Mouse (Mus musculus) liver, adult 2 months (tissue): ENCODE results near the gene Arpp19. TPM values are rescaled to one million over a fixed set of nuclear protein-coding genes. Genes with fewer than 3 reads are reported as not detected.

ENCODE experiments used
- DNase-seq: peaks from one replicate; pipeline ENCODE4 v3.0.0-alpha.2; 2011; ENCODE audit warnings: low read depth, low spot score; ENCODE audit errors: extremely low read depth
- H3K27ac ChIP-seq: fragments of 200-500 bp; replicated peaks from 2 replicates; pipeline ENCODE4 v1.5.1; 2012; ENCODE audit warnings: low read depth, mild to moderate bottlenecking, control low read depth, inconsistent platforms, low read length; ENCODE audit not compliant: insufficient read depth
- H3K27me3 ChIP-seq: fragments of 200-500 bp; 2 replicates; pipeline ENCODE4 v1.6.1; 2012; ENCODE audit warnings: mild to moderate bottlenecking, moderate library complexity, low read length, inconsistent platforms; ENCODE audit not compliant: control insufficient read depth, insufficient read depth
- H3K36me3 ChIP-seq: fragments of 200-500 bp; 2 replicates; pipeline ENCODE4 v1.6.1; 2012; ENCODE audit warnings: low read length, inconsistent platforms; ENCODE audit not compliant: control insufficient read depth, insufficient read depth
- H3K4me1 ChIP-seq: fragments of 200-500 bp; 2 replicates; pipeline ENCODE4 v1.6.1; 2011; ENCODE audit warnings: low read length; ENCODE audit not compliant: control insufficient read depth, insufficient read depth
- H3K4me3 ChIP-seq: fragments of 200-500 bp; 2 replicates; pipeline ENCODE4 v1.5.1; 2011; ENCODE audit warnings: low read depth, mild to moderate bottlenecking, control low read depth, low read length, moderate library complexity; ENCODE audit not compliant: insufficient read depth
- H3K79me2 ChIP-seq: fragments of 200-500 bp; 2 replicates; pipeline ENCODE4 v1.6.1; 2012; ENCODE audit warnings: inconsistent platforms, mild to moderate bottlenecking, low read length, moderate library complexity; ENCODE audit not compliant: control insufficient read depth, insufficient read depth
- H3K9ac ChIP-seq: fragments of 200-500 bp; 2 replicates; pipeline ENCODE4 v1.6.1; 2012; ENCODE audit warnings: low read depth, mild to moderate bottlenecking, control low read depth, inconsistent platforms, low read length
- CTCF ChIP-seq: fragments of 200-500 bp; IDR thresholded peaks from 2 replicates; pipeline ENCODE4 v1.5.1; 2011; ENCODE audit warnings: low read depth, low read length, control low read depth
- POLR2A ChIP-seq: fragments of 200-500 bp; IDR thresholded peaks from 2 replicates; pipeline ENCODE4 v1.6.1; 2011; ENCODE audit warnings: low read length, control low read depth; ENCODE audit not compliant: insufficient read depth; ENCODE audit errors: extremely low read depth
- WGBS: fragments of 180-500 bp; shearing (Covaris S2); methylation state at CpG from one replicate; pipeline ENCODE4 v1.1.7; 2018; 5-methylcytosine and 5-hydroxymethylcytosine counted together
- polyA plus RNA-seq: library from polyadenylated mRNA; depleted of rRNA; stranded (reverse); fragments of >200 nt; gene quantifications from 2 replicates; pipeline ENCODE4 v1.2.3, GENCODE M21; 2012
- total RNA-seq: library from RNA; depleted of rRNA; stranded (reverse); fragments of >200 nt; gene quantifications from 2 replicates; pipeline ENCODE4 v1.2.3, GENCODE M21; 2014

Arpp19 gene
- total and polyA plus RNA-seq, 2 experiments: 8.1 to 38.5 TPM

- peak overlapping the region; percentile 81 for H3K9ac ChIP-seq
- H3K36me3 ChIP-seq: no peaks in the 10 kb centered on the region
- DNase-seq: no peak
- 3% methylated on average over 29 of the region's 29 CpGs for WGBS
- H3K4me3 ChIP-seq: peak overlapping the region; percentile 78
- TF ChIP-seq POLR2A (no peak), CTCF (no peak)
- peaks cover 5% of the 10 kb centered on the region; the same call in 1 of the 2 replicates for H3K4me1 ChIP-seq
- H3K79me2 ChIP-seq: no peaks in the 10 kb centered on the region
- peaks cover 16% of the 10 kb centered on the region for H3K27me3 ChIP-seq
- H3K27ac ChIP-seq: no peak overlapping the region
Observed at GRCm38 (mm10) chr9:75071706-75072192, 34.3 kb downstream of the Arpp19 start.

GRCm38 (mm10) chr9:75072361-75072760, 34.9 kb downstream of the Arpp19 start:
- TF ChIP-seq POLR2A: no peak
- no peak for TF ChIP-seq CTCF
- no peak overlapping the region for H3K27ac ChIP-seq
- DNase-seq: no peak
- peaks cover 5% of the 10 kb centered on the region; the same call in 1 of the 2 replicates for H3K4me1 ChIP-seq
- no peaks in the 10 kb centered on the region for H3K79me2 ChIP-seq
- no peak overlapping the region for H3K4me3 ChIP-seq
- peaks cover 16% of the 10 kb centered on the region for H3K27me3 ChIP-seq
- WGBS: 72% methylated on average over 3 of the region's 3 CpGs
- no peak overlapping the region for H3K9ac ChIP-seq
- H3K36me3 ChIP-seq: no peaks in the 10 kb centered on the region

- H3K4me1 ChIP-seq: no peaks in the 10 kb centered on the region
- H3K27me3 ChIP-seq: peaks cover 2% of the 10 kb centered on the region; the same call in 1 of the 2 replicates
- no peaks in the 10 kb centered on the region for H3K79me2 ChIP-seq
- H3K27ac ChIP-seq: no peak overlapping the region
- no peaks in the 10 kb centered on the region for H3K36me3 ChIP-seq
- no peak for DNase-seq
- TF ChIP-seq POLR2A: no peak
- TF ChIP-seq CTCF: no peak
- no peak overlapping the region for H3K4me3 ChIP-seq
- H3K9ac ChIP-seq: no peak overlapping the region
Observed at GRCm38 (mm10) chr9:75077191-75077590, 39.8 kb downstream of the Arpp19 start.

GRCm38 (mm10) chr9:75085242-75085824, 47.9 kb downstream of the Arpp19 start:
- Histone ChIP-seq H3K27ac (no peak overlapping the region), H3K9ac (no peak overlapping the region), H3K36me3 (no peaks in the 10 kb centered on the region), H3K4me3 (no peak overlapping the region), H3K27me3 (peaks cover 2% of the 10 kb centered on the region; the same call in 1 of the 2 replicates), H3K79me2 (no peaks in the 10 kb centered on the region), H3K4me1 (no peaks in the 10 kb centered on the region)
- TF ChIP-seq CTCF: no peak
- TF ChIP-seq POLR2A: no peak
- no peak for DNase-seq
- WGBS: 63% methylated on average over 5 of the region's 5 CpGs

- TF ChIP-seq CTCF: no peak
- no peak for TF ChIP-seq POLR2A
- WGBS: 88% methylated on average over 2 of the region's 2 CpGs
- no peak overlapping the region for H3K9ac ChIP-seq
Observed at GRCm38 (mm10) chr9:75087823-75088222, 50.4 kb downstream of the Arpp19 start.

GRCm38 (mm10) chr9:75089285-75089684, 51.9 kb downstream of the Arpp19 start:
- Histone ChIP-seq H3K27ac (no peak overlapping the region), H3K79me2 (no peaks in the 10 kb centered on the region), H3K4me1 (no peaks in the 10 kb centered on the region), H3K4me3 (no peak overlapping the region), H3K9ac (no peak overlapping the region), H3K27me3 (no peaks in the 10 kb centered on the region), H3K36me3 (no peaks in the 10 kb centered on the region)
- WGBS: 82% methylated on average over 3 of the region's 3 CpGs
- TF ChIP-seq POLR2A: no peak
- TF ChIP-seq CTCF: no peak
- no peak for DNase-seq

More at GRCm38 (mm10) chr9:75087823-75088222, 50.4 kb downstream of the Arpp19 start:
- Histone ChIP-seq H3K4me3 (no peak overlapping the region), H3K4me1 (no peaks in the 10 kb centered on the region), H3K27ac (no peak overlapping the region), H3K36me3 (no peaks in the 10 kb centered on the region), H3K27me3 (no peaks in the 10 kb centered on the region), H3K79me2 (no peaks in the 10 kb centered on the region)
- DNase-seq: no peak
